Mouse (Mus musculus) heart, postnatal 0 days (tissue): ENCODE data around the gene 2610001J05Rik.

Experiments used
- CTCF ChIP-seq: IDR thresholded peaks from 2 replicates; pipeline ENCODE4 v1.5.1; 2016; ENCODE audit warnings: antibody characterized with exemption, control low read depth, low read depth
- EP300 ChIP-seq: IDR thresholded peaks from 2 replicates; pipeline ENCODE4 v1.6.1; 2016; ENCODE audit warnings: antibody characterized with exemption, low read depth

- TF ChIP-seq CTCF (no peak), EP300 (no peak)
Measured at GRCm38 (mm10) chr6:13884877-13885592, 13.7 kb upstream of the 2610001J05Rik start.
